Mouse (Mus musculus) frontal cortex, postnatal 10 days (tissue): Measurements from ENCODE around the gene Exoc6b.

Experiments used
- DNase-seq, 2 experiments: peaks; one replicate each; pipeline ENCODE4 v3.0.0; 2022; ENCODE audit warnings: low spot score in 2 of 2, mixed read lengths in 1 of 2

Exoc6b gene

GRCm38 (mm10) chr6:84883720-84884119 lies 185.6 kb downstream of the Exoc6b start:
- DNase-seq, result no peak

- DNase-seq, result no peak
Measured at GRCm38 (mm10) chr6:84882663-84883517, 186.4 kb downstream of the Exoc6b start.

- DNase-seq, result no peak
Measured at GRCm38 (mm10) chr6:84875869-84876268, 193.4 kb downstream of the Exoc6b start.

- DNase-seq, result no peak
Measured at GRCm38 (mm10) chr6:84867114-84867513, 202.2 kb downstream of the Exoc6b start.

GRCm38 (mm10) chr6:84864625-84865024 lies 204.7 kb downstream of the Exoc6b start:
- no peak for DNase-seq

- DNase-seq, result no peak
Measured at GRCm38 (mm10) chr6:84863816-84864375, 205.4 kb downstream of the Exoc6b start.

GRCm38 (mm10) chr6:84845665-84846064 lies 223.6 kb downstream of the Exoc6b start:
- DNase-seq, result no peak

GRCm38 (mm10) chr6:84841138-84841537 lies 228.2 kb downstream of the Exoc6b start:
- DNase-seq, result no peak

- no peak for DNase-seq
Measured at GRCm38 (mm10) chr6:84807546-84807945, 261.8 kb downstream of the Exoc6b start.

- no peak for DNase-seq
Measured at GRCm38 (mm10) chr6:84806132-84806730, 263.1 kb downstream of the Exoc6b start.

- no peak for DNase-seq
Measured at GRCm38 (mm10) chr6:84798736-84799135, 270.6 kb downstream of the Exoc6b start.

- DNase-seq, result no peak
Measured at GRCm38 (mm10) chr6:84783994-84784393, 285.3 kb downstream of the Exoc6b start.

GRCm38 (mm10) chr6:84779987-84780386 lies 289.3 kb downstream of the Exoc6b start:
- DNase-seq, result no peak

GRCm38 (mm10) chr6:84778970-84779369 lies 290.3 kb downstream of the Exoc6b start:
- DNase-seq, result no peak

GRCm38 (mm10) chr6:84775908-84776307 lies 293.4 kb downstream of the Exoc6b start:
- DNase-seq, result no peak

GRCm38 (mm10) chr6:84755266-84755665 lies 314.0 kb downstream of the Exoc6b start:
- no peak for DNase-seq

GRCm38 (mm10) chr6:84752806-84753420 lies 316.4 kb downstream of the Exoc6b start:
- DNase-seq, result no peak

GRCm38 (mm10) chr6:84751409-84751808 lies 317.9 kb downstream of the Exoc6b start:
- DNase-seq, result no peak

- DNase-seq, result peak in 1 of 2 experiments; percentile 12
Measured at GRCm38 (mm10) chr6:84746847-84747395, 322.4 kb downstream of the Exoc6b start.

GRCm38 (mm10) chr6:84746193-84746846 lies 323.0 kb downstream of the Exoc6b start:
- DNase-seq, result no peak

GRCm38 (mm10) chr6:84745570-84745969 lies 323.7 kb downstream of the Exoc6b start:
- no peak for DNase-seq

GRCm38 (mm10) chr6:84742227-84742626 lies 327.1 kb downstream of the Exoc6b start:
- no peak for DNase-seq
